Mouse (Mus musculus) 3T3-L1 (cell line): ENCODE results near the gene Syne4.
A peak's percentile ranks its signal among the peaks of the same experiment; 100 is the strongest.

Source experiments
- DNase-seq: peaks from one replicate; pipeline ENCODE4 v3.0.0-alpha.2; 2015; ENCODE audit warnings: low read depth, low spot score

The Syne4 gene

DNA sequence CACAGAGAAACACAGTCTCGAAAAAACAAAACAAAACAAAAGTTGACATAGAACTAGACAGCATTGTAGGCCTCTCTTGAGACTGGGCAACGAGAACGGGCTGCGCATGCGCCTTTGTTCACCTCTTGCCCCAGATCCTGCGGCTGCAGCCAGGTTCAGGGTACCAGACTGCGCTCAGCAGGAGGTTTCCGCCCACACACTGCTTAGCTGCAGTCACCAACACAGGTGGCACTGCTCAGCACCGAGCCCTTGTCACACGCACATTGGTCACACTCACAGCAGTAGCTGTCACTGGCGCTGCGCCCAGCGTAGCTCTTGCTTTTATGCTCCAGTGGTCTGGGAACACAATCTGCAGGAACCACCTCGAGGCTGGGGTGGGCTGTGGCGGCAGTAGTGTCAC is 12.5 kb downstream of the Syne4 start:
- DNase-seq: no peak

DNA sequence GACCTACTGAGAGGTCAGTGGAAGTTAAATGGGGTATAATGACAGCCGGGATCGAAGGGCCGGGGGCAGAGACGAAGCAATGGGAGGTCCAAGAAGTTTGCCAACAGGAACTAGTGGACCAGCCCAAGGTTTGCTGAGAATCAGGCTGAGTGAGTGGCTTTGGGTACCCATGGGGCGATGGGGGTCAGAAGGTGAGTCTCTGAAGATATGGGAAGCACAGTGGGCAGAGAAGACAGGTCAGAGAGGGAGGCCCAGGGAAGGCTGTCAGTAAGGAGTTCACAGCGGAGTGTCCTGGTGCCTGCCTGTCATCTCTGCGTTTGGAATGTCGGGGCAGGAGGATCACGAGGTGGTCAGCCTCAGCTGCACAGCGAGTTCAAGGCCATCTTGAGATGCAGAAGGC is 13.8 kb downstream of the Syne4 start:
- DNase-seq: no peak

DNA sequence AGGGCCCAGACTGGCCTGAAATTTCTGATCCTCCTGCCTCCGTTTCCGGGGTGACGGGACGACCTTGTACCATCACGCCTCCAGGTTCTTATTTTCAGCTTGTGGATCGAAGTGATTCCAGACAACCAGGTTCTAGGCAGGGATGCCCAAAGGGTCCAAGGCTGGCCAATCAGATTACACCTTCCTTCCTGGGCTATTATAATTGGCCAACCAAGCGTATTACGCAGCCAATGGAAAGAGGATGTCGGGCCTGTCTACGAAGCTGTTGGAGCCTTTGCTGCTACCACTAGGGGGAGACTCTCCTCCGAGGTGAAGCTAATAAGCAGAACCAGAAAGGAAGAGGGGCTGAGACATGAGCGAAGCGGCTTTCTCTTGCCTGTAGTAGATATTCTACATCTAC is 17.3 kb downstream of the Syne4 start:
- peak; percentile 60 for DNase-seq

DNA sequence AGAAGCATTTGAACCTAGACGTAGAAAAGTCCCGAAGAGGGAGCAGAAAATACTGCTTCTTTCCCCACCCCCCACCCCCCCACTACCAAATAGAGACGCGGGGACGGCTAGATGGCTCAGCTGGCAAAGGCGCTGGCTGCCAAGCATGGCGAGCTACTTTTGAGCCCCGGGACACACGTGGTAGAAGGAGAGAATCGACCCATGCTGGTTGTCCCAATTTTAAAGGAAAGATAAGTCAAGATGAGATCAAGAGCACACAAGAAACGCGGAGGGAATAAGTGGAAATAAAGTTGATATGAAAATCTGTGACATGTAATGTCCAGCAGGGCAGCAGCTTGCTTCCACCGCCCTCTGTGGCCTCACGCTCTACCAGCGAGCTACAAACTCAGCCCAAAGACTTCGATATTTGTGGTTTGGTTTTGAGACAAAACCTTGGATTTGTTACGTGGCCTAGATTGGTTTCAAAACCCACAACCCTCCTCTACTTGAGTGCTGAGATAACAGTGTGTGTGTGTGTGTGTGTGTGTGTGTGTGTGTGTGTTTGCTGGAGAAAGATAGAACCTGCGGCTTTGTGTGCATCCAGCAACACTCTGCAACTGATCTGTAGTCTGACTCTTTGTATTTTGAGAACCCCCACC is 18.1 kb downstream of the Syne4 start:
- no peak for DNase-seq

DNA sequence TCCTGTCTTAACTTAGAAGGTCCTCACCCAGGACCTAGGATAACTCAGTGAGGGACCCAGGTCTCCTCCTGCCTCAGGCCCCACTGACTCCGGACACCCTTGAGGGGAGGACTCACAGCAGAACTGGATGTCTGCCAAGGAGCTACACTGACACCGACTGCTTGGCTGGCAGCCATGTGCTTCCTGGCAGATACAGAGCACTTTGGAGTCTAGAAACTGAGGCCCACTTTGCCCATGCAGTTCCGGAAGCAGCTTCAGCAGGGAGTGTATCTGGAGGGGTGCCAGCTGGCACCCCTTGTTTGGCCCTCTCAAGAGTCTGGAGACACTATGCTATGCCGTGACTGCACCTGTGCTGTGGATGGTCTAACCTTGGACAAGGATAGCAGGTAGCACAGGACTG is 18.8 kb downstream of the Syne4 start:
- DNase-seq: peak; percentile 60

DNA sequence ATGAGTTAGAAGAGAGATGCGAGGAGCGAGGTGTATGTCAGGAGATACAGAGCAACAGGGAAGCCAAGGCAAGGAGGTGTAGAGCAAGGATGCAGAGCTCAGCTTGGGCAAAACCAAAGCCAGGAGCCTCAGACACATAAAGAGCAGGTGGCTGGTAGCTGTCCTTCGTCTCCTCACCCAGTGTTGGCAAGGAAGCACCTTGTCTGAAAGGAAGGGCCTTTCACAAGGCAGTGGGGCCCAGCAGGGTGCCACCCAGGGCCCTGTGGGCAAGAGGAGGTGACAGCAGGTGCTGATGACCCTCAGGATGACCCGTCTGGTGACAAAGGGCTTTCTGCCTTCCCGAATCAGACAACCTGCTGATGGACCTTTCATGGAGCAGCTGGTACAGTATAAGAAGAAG is 20.0 kb downstream of the Syne4 start:
- no peak for DNase-seq

DNA sequence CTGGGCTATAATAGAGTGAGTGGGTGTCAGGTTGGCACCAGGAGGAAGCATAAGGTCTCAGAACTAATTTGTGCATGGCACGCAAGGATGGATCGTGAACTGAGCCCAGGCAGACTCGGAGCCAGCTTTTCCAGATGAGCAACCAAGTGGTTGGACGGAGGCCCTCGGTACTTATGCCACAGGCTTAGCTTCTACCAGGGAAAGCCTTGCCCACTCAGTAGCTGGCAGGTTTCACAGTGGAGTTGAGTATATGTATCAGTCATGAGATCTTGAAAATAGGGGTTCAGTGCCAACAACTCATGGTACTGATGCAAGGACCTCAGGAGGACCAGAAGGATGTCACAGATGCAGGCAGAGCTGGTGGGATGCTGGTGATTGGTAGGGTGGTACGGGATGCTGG is 21.1 kb downstream of the Syne4 start:
- no peak for DNase-seq

DNA sequence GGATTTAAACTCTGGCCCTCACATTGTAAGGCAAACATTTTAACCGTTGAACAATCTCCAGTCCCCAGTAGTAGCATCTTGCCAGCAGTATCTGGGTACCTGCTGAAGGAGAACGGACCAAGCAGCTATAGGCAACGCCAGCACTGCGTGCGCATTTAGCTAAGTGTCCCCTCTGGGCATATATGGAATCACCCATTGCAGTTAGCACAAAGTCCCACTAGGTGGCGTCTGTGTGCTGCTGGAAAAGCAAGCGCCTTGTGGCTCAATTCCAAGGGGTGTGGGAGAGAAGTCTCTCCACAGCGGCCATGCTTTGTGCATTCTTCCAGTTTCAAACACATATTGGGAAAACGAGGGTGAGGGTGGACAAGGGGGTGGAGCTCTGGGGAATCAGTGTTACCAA is 21.8 kb downstream of the Syne4 start:
- DNase-seq: peak; percentile 87

DNA sequence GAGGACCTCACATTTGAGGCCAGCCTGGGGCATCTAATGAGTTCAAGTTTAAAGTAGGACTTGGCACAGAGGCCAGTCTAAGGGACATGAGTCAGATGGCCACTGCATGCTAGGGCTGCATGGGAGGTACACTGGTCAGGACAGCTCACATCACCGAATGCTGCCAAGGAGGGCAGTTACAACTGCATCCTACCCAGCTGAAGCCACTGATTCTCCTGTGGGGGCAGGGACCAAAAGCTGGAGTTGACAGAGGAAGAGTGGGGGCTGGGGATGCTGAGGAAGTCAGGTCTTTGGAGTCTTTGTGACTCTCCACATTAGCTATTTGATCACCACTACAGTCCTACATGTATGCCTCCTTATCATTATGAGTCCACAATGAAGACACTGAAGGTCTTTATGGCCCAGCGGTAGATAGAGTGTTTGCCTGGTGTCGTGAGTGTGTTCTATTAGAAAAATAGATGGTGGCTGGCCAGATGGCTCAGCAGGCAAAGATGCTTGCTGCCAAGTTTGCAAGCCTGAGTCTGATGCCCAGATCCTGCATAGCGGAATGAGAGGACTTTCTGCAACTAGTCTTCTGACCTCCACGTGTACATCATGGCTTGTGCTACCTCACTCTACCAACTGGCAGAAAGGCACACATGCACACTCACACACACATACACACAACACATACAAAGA is 25.0 kb downstream of the Syne4 start:
- DNase-seq: no peak

DNA sequence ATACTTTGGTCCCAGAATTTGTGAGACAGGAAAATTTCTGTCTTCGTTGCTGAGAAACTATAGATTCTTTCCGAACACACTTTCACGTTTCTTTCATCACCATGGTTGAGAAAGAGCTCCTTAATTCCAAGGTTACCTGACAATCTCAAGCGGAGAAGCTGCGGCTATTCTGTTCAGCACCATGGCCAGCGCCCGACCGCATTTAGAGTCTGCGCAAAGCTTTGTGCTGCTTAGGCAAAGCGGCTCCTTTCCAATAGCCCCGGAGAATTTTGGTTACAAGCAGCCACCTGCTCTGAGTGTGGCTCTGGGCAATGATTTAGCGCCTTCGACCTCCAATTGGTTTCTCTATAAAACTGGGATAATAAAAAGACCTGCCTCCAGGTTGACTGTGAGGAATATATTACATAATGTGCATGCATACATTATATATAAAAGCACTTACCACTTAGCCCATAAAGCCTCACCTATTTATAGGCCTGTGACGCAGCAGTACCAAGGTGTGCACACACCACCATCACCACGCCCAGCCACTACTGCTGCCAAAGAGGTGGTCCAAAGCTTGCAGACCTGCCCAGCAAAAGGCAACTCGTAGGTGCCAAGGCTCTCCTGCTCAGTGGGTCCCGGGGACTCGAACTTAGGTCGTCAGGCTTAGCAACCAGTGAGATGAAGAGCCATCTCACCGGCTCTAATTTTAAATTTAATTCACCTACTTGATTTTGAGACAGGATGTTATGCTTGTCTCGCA is 32.2 kb downstream of the Syne4 start:
- DNase-seq: peak; percentile 47

DNA sequence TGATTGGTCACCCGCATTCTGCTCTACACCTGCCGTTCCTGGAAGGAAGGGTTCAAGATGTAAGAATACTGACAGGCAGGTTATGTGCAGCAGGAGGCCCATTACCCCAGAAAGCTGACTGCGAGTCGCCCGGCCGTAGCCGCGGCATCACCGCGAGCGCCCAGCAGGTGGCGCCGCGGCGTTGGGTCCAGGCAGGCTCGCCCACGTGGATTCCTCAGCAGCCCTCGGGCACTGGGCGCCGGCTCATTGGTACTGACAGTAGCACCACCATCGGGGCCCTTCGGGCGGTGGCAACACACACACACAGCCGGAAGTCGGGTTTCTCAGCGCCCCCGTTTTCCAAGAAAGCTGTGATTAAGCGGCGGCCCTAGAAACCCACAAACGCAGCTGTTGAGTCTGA is 33.2 kb downstream of the Syne4 start:
- DNase-seq: peak; percentile 48

DNA sequence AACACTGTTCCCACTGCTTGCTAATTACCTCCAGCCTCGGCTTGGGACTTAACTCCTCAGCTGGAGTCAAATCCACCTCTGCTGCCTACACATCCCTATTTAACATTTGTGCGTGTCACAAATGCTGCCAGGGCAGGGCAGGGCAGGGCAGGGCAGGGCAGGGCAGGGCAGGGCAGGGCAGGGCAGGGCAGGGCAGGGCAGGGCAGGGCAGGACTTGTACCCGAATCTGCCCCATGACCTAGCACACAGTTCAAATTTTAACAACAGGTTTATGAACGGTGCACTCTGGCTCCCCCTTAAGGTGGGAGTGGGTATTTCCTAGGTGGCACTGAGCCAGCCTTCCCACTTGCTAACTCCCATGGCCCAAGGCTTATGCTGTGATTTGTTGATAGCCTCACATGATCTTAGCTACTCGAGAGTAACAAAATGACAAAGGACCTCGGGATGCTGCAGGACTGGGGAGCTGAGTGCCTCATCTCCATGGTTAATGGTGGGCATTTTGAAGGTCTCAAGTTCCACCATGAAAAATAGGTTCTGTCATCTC is 38.7 kb downstream of the Syne4 start:
- DNase-seq: peak; percentile 86

DNA sequence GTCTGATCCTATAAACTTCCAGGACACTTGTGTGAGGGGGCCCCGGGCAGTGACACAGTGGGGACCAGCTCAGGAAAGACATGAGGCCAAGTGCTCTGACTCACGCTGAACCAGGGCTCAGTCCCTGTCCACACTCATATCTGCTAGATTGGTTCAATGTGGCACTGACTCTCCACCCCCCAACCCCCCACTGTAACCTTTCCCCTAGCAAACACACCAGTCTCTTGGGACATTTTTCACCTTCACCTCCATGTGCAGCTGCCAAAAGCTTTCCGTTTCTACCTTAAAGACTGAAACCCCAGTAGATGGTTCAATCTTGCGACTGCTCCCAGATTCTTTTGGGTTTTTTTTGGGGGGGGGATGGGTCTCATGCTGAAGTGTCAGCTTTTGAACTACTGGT is 39.5 kb downstream of the Syne4 start:
- peak; percentile 46 for DNase-seq

DNA sequence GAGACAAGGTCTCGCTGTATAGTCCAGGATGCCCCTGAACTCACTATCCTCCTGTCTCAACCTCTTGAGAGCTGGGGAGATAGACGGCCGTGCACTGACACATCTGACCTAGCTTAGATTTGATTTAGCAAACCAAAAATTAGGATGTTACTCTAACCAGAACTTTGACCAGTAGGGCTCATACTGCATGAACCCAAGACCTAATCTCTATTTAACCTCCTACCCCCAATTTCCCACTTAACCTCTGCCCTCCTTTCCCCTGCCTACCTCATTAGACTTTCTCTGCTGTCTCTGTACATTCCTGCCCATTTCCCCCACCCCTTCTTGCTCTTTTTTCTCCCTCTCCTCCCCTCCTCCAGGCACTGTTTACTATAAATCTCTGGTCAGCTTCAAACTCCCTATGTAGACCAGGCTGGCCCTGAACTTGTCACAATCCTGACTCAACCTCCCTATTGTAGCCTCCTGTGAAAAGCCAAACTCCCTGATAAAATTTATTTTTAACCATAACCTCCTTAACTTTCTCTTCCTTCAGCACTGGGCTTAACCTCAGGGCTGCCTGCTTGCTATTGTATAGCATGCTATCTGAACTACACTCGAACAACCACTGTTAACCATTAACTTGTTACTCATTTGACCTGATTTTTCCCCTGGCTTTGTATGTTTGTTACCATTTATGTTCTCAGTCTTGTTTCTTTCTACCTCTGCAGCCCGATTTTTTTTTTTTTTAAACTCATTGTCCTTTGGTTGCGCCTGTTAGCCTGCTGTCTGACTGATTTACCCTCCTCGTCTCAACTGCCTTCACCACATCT is 44.0 kb downstream of the Syne4 start:
- no peak for DNase-seq

DNA sequence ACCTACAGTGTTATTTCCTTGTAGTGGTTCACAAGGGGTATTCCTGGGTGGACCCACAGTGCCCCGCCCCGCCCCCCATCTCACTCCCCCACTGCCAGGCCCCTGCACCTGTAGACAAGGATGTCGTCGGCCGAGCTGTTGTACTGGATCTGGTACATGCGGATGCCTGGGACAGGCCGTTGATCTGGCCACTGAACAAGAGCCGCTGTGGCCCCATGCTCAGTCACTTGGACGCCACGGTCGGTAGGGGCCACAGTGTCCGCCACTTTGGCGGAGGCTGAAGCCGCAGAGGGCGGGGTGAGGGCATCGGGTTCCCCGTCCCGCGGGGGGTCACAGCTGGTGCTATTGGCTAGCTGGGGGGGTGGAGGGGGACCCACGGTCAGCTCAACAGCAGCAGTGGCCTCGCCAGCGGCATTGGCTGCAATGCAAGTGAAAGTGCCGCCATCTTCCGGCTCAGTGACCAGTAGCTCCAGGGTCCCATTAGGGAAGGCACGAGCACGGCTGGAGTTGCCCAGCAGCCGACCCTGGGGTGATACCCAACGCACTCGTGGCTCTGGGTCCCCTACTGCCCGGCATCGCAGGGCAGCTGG is 44.8 kb downstream of the Syne4 start:
- DNase-seq: no peak

DNA sequence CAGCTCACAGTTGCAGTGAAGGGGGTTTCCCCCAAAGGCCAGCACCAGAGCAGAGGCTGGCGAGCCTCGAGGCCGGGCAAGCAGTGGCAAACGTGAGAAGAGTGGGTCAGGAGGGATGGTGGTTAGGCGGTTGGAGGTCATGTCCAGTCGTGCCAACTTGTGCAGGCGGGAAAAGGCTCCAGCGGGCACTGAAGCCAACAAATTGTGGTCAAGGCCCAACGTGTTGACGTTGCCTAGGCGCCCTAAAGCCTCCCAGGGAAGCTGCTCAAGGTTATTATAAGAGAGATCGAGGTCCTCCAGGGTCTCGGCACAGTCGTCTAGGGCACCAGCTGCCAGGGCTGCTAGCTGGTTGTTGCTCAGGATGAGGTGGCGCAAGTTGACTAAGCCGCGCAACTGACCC is 45.4 kb downstream of the Syne4 start:
- DNase-seq: no peak

DNA sequence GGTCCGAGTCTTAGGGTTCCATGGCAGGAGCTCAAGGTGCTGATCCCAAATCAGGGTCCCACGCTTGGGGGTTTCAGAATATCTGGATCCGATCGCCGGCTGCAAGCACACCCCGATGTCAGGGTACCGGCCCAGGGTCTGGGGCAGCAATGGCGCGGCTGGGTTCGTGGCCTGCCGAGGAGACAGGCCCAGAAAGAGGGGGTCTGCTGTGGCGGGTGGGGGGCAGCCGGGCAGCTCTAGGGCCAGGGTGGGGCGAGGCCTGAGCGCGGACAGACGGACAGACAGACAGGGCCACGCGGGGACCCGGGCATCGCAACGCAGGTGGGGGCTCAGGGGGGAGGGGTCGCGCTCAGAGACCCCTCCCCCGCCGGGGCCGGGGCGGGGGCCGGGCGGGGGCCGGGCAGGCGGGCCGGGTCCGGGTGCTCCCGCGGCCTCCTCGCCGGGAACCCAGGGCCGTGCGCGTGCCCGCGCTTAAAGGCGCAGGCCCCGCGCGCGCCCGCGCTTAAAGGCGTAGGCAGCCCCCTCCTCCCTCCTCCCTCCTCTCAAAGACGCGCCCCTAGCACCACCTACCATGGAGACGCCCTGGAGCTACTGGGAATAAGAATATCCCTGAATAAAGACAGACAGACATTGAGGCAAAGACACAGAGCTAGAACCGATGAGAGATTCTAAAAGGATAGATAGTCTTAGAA is 48.2 kb downstream of the Syne4 start, which contains the start of gene Lrfn3:
Gene Lrfn3, minus strand, starts transcription at position 121 of the 692 bp plus-strand sequence.
- DNase-seq: peak; percentile 56

DNA sequence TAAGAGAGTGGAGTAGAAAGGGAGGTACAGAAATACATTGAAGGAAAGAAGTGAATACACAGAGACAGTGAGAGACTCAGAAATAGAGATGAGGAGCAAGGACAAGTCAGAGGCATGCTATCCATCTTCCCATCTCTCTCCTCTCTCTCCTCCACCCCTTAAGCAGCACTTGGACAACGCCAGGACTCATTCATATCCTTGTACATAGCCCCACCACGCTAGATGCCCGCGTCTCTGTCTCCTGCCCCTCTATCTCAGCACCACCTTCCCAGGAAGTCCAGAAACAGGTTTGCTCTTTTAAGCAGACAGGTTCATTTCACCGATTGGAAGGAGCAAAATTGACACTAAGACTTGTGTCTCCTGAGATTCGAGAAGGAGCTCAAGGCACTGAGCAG is 48.7 kb downstream of the Syne4 start:
- DNase-seq: no peak

DNA sequence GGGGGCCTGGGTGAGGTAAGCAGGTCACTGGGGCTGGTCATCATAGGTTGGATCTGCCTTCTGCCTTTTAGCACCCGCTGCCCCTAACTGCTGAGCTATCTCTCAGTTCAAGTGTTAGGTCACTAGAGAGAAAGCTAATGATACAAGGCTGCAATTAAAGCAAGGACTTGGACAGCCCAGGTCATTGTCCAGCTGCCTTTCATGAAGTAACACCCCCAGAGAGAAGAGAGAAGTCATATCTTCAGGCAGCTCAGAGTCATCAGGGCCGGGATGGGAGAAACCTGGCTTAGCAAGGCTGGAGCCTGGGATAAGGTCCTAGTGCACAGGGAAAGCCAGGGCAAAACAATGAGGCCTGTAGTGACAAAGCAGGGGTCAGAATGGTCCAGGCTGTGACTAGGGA is 52.9 kb downstream of the Syne4 start:
- DNase-seq: no peak
